Mouse (Mus musculus): ENCODE results near the gene Capn10. TPM values are rescaled to one million over a fixed set of nuclear protein-coding genes. Genes with fewer than 3 reads are reported as not detected.

Gene Capn10
- polyA plus RNA-seq, 1 experiment from 2014 or later, result 43.0 TPM

DNA sequence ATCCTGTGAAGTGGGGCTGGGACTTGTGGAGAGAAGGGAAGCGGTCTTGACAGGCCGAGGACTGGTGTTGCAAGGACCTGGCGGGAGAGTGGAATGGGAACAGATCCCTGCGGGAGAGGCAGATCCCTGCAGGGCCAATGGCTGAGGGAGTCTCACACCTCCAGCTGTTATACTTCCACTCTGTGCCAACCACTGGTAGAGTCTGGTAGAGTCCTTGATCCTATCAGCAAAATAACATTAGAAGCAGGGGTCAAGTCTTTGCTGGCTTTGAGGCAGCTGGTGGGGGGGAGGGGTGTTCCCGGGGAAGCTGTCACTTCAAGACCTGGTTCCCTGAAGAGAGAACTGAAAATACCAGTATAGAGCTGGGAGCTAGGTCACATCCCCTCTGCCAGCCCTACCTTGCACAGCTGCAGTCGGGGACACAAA, 42.0 kb downstream of the Capn10 start:
- no peak overlapping the region for H3K9ac ChIP-seq (ENCODE audit: low read length)
- H3K36me3 ChIP-seq (ENCODE audit: control insufficient read depth, insufficient read depth, low read length), result no peaks in the 10 kb centered on the region
- H3K4me3 ChIP-seq (ENCODE audit: low read depth, low read length), result no peak overlapping the region
- ATAC-seq (replicated peaks; ENCODE audit: low FRiP score), result no peak
- no peaks in the 10 kb centered on the region for H3K27me3 ChIP-seq (ENCODE audit: control insufficient read depth, insufficient read depth, low read length)
- WGBS, result 67% methylated on average over 6 of the region's 6 CpGs
- H3K4me2 ChIP-seq (ENCODE audit: low read depth, low read length, severe bottlenecking), result no peak overlapping the region
- no peak overlapping the region for H3K27ac ChIP-seq (ENCODE audit: low read depth, low read length)
- no peaks in the 10 kb centered on the region for H3K9me3 ChIP-seq (ENCODE audit: control insufficient read depth, low read length)
- no peak for DNase-seq (ENCODE audit: low spot score)
- 0 out of 2 replicates have a peak, but pooled peaks cover 2% of the 10 kb centered on the region for H3K4me1 ChIP-seq (replicated peaks; ENCODE audit: control insufficient read depth, insufficient read depth, low read length)

DNA sequence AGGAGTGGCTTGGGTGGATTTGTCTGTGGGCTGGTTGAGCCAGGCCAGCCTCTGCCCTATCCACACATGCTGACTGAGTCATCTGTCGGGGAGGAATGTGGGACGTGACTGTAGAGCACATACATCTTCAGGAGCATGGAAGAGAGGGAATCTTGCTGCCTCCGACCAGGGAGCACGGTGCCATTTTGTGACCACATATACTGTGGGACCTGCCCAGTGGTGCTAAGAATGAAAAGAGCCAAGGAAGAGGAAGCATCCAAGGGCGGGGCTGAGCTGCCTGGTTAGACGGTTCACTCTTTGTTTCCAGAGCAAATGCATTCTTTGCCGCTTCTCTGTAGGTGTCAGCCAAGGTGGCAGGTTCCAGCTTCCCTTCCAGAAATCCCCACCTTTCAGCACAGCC, 44.5 kb downstream of the Capn10 start:
- 49% methylated on average over 7 of the region's 7 CpGs for WGBS
- Histone ChIP-seq H3K27me3 (ENCODE audit: control insufficient read depth, insufficient read depth, low read length) (no peaks in the 10 kb centered on the region), H3K4me2 (ENCODE audit: low read depth, low read length, severe bottlenecking) (no peak overlapping the region), H3K9me3 (ENCODE audit: control insufficient read depth, low read length) (no peaks in the 10 kb centered on the region), H3K4me1 (replicated peaks; ENCODE audit: control insufficient read depth, insufficient read depth, low read length) (0 out of 2 replicates have a peak, but pooled peaks cover 2% of the 10 kb centered on the region), H3K36me3 (ENCODE audit: control insufficient read depth, insufficient read depth, low read length) (no peaks in the 10 kb centered on the region), H3K27ac (ENCODE audit: low read depth, low read length) (no peak overlapping the region), H3K9ac (ENCODE audit: low read length) (no peak overlapping the region), H3K4me3 (ENCODE audit: low read depth, low read length) (no peak overlapping the region)
- no peak for ATAC-seq (replicated peaks; ENCODE audit: low FRiP score)
- DNase-seq (ENCODE audit: low spot score), result no peak

- no peak overlapping the region for H3K4me2 ChIP-seq (ENCODE audit: low read depth, low read length, severe bottlenecking)
- no peaks in the 10 kb centered on the region for H3K27me3 ChIP-seq (ENCODE audit: control insufficient read depth, insufficient read depth, low read length)
- WGBS, result 31% methylated on average over 11 of the region's 11 CpGs
- ATAC-seq (replicated peaks; ENCODE audit: low FRiP score) (no peak), DNase-seq (ENCODE audit: low spot score) (no peak)
- H3K9me3 ChIP-seq (ENCODE audit: control insufficient read depth, low read length), result no peaks in the 10 kb centered on the region
- no peak overlapping the region for H3K27ac ChIP-seq (ENCODE audit: low read depth, low read length)
- H3K36me3 ChIP-seq (ENCODE audit: control insufficient read depth, insufficient read depth, low read length), result no peaks in the 10 kb centered on the region
- H3K4me1 ChIP-seq (replicated peaks; ENCODE audit: control insufficient read depth, insufficient read depth, low read length), result 0 out of 2 replicates have a peak, but pooled peaks cover 2% of the 10 kb centered on the region
- H3K4me3 ChIP-seq (ENCODE audit: low read depth, low read length), result no peak overlapping the region
- no peak overlapping the region; the same call in 1 of the 2 replicates for H3K9ac ChIP-seq (ENCODE audit: low read length)
Observed at GRCm38 (mm10) chr1:92979073-92979602, 45.0 kb downstream of the Capn10 start.

DNA sequence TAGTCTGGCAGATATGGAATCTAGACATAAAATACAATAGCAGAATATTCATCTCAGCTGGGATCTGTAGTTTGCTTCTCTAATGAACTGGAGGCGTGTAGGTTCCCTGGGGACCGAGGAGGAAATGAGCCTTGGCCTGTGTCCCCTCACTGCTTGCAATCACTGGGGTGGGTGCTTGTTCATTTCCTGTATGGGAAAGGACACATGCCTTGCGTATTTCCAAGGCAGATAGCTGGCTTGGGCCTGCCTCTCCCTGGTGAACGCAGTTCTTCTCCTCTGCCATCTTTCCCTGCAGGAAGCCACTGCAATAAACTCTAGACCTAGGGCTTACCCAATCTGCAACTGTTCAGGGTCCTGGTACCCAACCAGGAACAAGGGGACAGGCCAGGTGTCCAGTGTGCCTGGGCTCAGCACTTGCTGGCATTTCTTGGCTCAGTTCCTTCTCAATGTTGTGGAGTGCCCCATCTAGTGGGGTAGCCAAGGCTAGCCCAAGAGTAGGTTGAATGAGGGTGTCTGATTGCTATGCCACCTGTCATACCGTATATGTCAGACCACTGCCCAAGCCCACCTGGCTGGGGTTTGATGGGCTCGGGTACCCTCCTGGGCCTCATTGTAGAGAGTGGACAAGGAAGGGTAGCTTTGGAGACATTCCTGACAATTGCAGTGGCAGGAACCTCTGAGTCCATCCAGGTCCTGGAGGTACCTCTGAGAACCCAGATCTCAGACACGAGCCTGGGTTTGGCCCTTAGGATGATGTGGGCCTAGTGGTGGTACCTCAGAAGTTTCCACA, 47.1 kb downstream of the Capn10 start:
- Histone ChIP-seq H3K36me3 (ENCODE audit: control insufficient read depth, insufficient read depth, low read length) (no peaks in the 10 kb centered on the region), H3K27ac (ENCODE audit: low read depth, low read length) (no peak overlapping the region), H3K27me3 (ENCODE audit: control insufficient read depth, insufficient read depth, low read length) (no peaks in the 10 kb centered on the region), H3K9ac (ENCODE audit: low read length) (no peak overlapping the region), H3K4me3 (ENCODE audit: low read depth, low read length) (no peak overlapping the region), H3K9me3 (ENCODE audit: control insufficient read depth, low read length) (no peaks in the 10 kb centered on the region), H3K4me2 (ENCODE audit: low read depth, low read length, severe bottlenecking) (no peak overlapping the region), H3K4me1 (replicated peaks; ENCODE audit: control insufficient read depth, insufficient read depth, low read length) (0 out of 2 replicates have a peak, but pooled peaks cover 2% of the 10 kb centered on the region)
- ATAC-seq (replicated peaks; ENCODE audit: low FRiP score) (no peak), DNase-seq (ENCODE audit: low spot score) (no peak)
- 86% methylated on average over 7 of the region's 7 CpGs for WGBS

GRCm38 (mm10) chr1:92982931-92983605, 48.9 kb downstream of the Capn10 start:
- no peak for ATAC-seq (replicated peaks; ENCODE audit: low FRiP score)
- Histone ChIP-seq H3K9me3 (ENCODE audit: control insufficient read depth, low read length) (no peaks in the 10 kb centered on the region), H3K27ac (ENCODE audit: low read depth, low read length) (no peak overlapping the region), H3K4me2 (ENCODE audit: low read depth, low read length, severe bottlenecking) (no peak overlapping the region), H3K27me3 (ENCODE audit: control insufficient read depth, insufficient read depth, low read length) (no peaks in the 10 kb centered on the region), H3K36me3 (ENCODE audit: control insufficient read depth, insufficient read depth, low read length) (no peaks in the 10 kb centered on the region), H3K4me3 (ENCODE audit: low read depth, low read length) (no peak overlapping the region), H3K4me1 (replicated peaks; ENCODE audit: control insufficient read depth, insufficient read depth, low read length) (0 out of 2 replicates have a peak, but pooled peaks cover 2% of the 10 kb centered on the region), H3K9ac (ENCODE audit: low read length) (no peak overlapping the region)
- WGBS, result 91% methylated on average over 17 of the region's 17 CpGs
- DNase-seq (ENCODE audit: low spot score), result no peak

- Histone ChIP-seq H3K4me2 (ENCODE audit: low read depth, low read length, severe bottlenecking) (no peak overlapping the region), H3K9ac (ENCODE audit: low read length) (no peak overlapping the region), H3K27me3 (ENCODE audit: control insufficient read depth, insufficient read depth, low read length) (no peaks in the 10 kb centered on the region), H3K36me3 (ENCODE audit: control insufficient read depth, insufficient read depth, low read length) (no peaks in the 10 kb centered on the region), H3K9me3 (ENCODE audit: control insufficient read depth, low read length) (no peaks in the 10 kb centered on the region), H3K4me3 (ENCODE audit: low read depth, low read length) (no peak overlapping the region), H3K4me1 (replicated peaks; ENCODE audit: control insufficient read depth, insufficient read depth, low read length) (no peaks in the 10 kb centered on the region), H3K27ac (ENCODE audit: low read depth, low read length) (no peak overlapping the region)
- WGBS, result 90% methylated on average over 5 of the region's 5 CpGs
- ATAC-seq (replicated peaks; ENCODE audit: low FRiP score) (no peak), DNase-seq (ENCODE audit: low spot score) (no peak)
Observed at GRCm38 (mm10) chr1:92984999-92985398, 50.8 kb downstream of the Capn10 start.

- H3K9ac ChIP-seq (ENCODE audit: low read length), result no peak overlapping the region
- WGBS, result 88% methylated on average over 4 of the region's 4 CpGs
- no peak for ATAC-seq (replicated peaks; ENCODE audit: low FRiP score)
Observed at GRCm38 (mm10) chr1:92988894-92989293, 54.7 kb downstream of the Capn10 start.

DNA sequence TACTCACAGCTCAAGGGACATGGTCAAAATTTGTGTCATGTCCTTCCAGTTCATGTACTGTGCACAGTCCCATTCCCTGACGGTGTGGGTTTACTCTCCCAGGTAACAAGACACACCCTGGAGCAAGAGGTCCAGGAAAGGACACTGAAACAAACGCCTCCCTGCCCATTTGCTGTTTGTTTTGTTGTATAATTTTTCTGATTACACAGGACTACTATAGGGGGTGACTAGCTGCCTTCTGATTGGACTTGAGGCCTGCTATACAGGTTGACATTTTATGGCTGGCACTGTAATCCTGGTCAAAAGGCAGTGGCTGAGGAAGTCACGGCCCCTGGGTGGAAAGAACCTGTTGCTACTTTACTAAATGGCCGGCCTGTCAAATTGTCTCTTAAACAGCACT, 55.7 kb downstream of the Capn10 start:
- no peak for ATAC-seq (replicated peaks; ENCODE audit: low FRiP score)
- 74% methylated on average over 4 of the region's 4 CpGs for WGBS

More at GRCm38 (mm10) chr1:92988894-92989293, 54.7 kb downstream of the Capn10 start:
- no peak for DNase-seq (ENCODE audit: low spot score)
- Histone ChIP-seq H3K4me2 (ENCODE audit: low read depth, low read length, severe bottlenecking) (no peak overlapping the region), H3K4me1 (replicated peaks; ENCODE audit: control insufficient read depth, insufficient read depth, low read length) (no peaks in the 10 kb centered on the region), H3K27me3 (ENCODE audit: control insufficient read depth, insufficient read depth, low read length) (no peaks in the 10 kb centered on the region), H3K4me3 (ENCODE audit: low read depth, low read length) (no peak overlapping the region), H3K27ac (ENCODE audit: low read depth, low read length) (no peak overlapping the region), H3K36me3 (ENCODE audit: control insufficient read depth, insufficient read depth, low read length) (no peaks in the 10 kb centered on the region), H3K9me3 (ENCODE audit: control insufficient read depth, low read length) (no peaks in the 10 kb centered on the region)

More for the DNA sequence above, 55.7 kb downstream of the Capn10 start:
- H3K9ac ChIP-seq (ENCODE audit: low read length), result no peak overlapping the region
- no peak overlapping the region for H3K4me2 ChIP-seq (ENCODE audit: low read depth, low read length, severe bottlenecking)
- H3K4me1 ChIP-seq (replicated peaks; ENCODE audit: control insufficient read depth, insufficient read depth, low read length), result no peaks in the 10 kb centered on the region
- no peak overlapping the region for H3K4me3 ChIP-seq (ENCODE audit: low read depth, low read length)
- H3K27ac ChIP-seq (ENCODE audit: low read depth, low read length), result no peak overlapping the region
- DNase-seq (ENCODE audit: low spot score), result no peak
- H3K9me3 ChIP-seq (ENCODE audit: control insufficient read depth, low read length), result no peaks in the 10 kb centered on the region
- no peaks in the 10 kb centered on the region for H3K36me3 ChIP-seq (ENCODE audit: control insufficient read depth, insufficient read depth, low read length)
- H3K27me3 ChIP-seq (ENCODE audit: control insufficient read depth, insufficient read depth, low read length), result no peaks in the 10 kb centered on the region
